ENCODE assay signal across 15 mouse cellular contexts in genomic region chr8:103031708-103032107, GRCm38 (mm10).
"Had no signal": no experiment of that assay in that cellular context is flagged by ENCODE, and none has a peak within 500 bp of the region (broad histone marks: within the 10 kb centered on the region; RNA-seq: fewer than 3 reads in every experiment).

No protein-coding gene starts in this region.

- H3K4me3 ChIP-seq: limb, embryonic 12.5 days; liver, embryonic 15.5 days; midbrain, embryonic 13.5 days; myocyte; neural tube, embryonic 15.5 days had no signal

- ATAC-seq: hindbrain, postnatal 0 days; midbrain, embryonic 13.5 days had no signal

- H3K4me2 ChIP-seq: limb, embryonic 12.5 days; liver, embryonic 11.5 days; liver, embryonic 15.5 days; midbrain, embryonic 13.5 days; neural tube, embryonic 15.5 days had no signal

- H3K9ac ChIP-seq: limb, embryonic 12.5 days; liver, embryonic 15.5 days; midbrain, embryonic 13.5 days; neural tube, embryonic 15.5 days had no signal

- H3K4me1 ChIP-seq: limb, embryonic 12.5 days; liver, embryonic 15.5 days; midbrain, embryonic 13.5 days; neural tube, embryonic 15.5 days had no signal

- H3K27me3 ChIP-seq: limb, embryonic 12.5 days; liver, embryonic 15.5 days; midbrain, embryonic 13.5 days; neural tube, embryonic 15.5 days had no signal

- H3K9me3 ChIP-seq: limb, embryonic 12.5 days; liver, embryonic 15.5 days; midbrain, embryonic 13.5 days; neural tube, embryonic 15.5 days had no signal

- H3K27ac ChIP-seq: hindbrain, postnatal 0 days; limb, embryonic 12.5 days; liver, embryonic 15.5 days; midbrain, embryonic 13.5 days; neural tube, embryonic 15.5 days had no signal

- H3K36me3 ChIP-seq: limb, embryonic 12.5 days; liver, embryonic 15.5 days; midbrain, embryonic 13.5 days; neural tube, embryonic 15.5 days had no signal

- DNase-seq: kidney, adult 11 months; kidney, postnatal 36 days; layer of hippocampus, adult 9-11 months; layer of hippocampus, postnatal 36 days; lung, postnatal 10 days; right cerebral cortex, adult 18-20 months; right cerebral cortex, postnatal 25 days; thymus, postnatal 14 days had no signal
